Mouse (Mus musculus): Measurements from ENCODE around the gene Arhgap32.

DNA sequence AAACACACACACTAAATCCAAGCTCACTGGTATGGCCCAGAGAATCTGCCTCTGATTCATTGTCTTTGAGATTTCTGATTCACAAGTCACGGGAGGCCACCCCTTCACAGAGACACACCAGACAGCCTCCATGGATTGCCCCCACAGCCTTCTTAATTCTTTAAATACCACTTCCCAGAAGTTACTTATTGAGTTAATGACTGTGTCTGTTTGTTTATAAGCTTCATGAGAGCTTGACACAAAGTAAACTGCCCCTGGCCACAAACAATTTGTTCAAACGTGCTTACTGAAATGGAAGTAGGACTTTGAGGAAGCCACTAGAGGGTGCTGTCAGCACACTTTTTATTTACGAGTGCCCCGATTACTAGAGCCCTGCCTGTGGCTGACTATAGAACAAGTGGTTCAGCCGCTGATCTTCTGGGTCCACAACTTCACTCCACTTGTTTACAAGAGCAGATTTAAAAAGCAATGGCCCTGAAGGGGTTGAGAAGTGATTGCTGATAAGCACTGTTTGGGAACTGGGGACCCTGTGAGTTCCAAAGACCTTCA lies 156.0 kb downstream of the Arhgap32 start:
- TF ChIP-seq CHD1 (IDR thresholded peaks at IDR 0.05; ENCODE audit: low read depth, low read length) (no peak), RAD21 (IDR thresholded peaks at IDR 0.05; ENCODE audit: low read depth, low read length) (peak; percentile 97), CTCF (IDR thresholded peaks at IDR 0.05 in 2 of 3, conservative IDR thresholded peaks at IDR 0.05 in 1 of 3; ENCODE audit: control insufficient read depth in 1 of 3, insufficient read depth in 1 of 3, low read depth in 2 of 3, low read length in 3 of 3, poor library complexity in 1 of 3, severe bottlenecking in 1 of 3) (peak; percentile 55 to 95 (median 61)), ZMIZ1 (IDR thresholded peaks at IDR 0.05; ENCODE audit: low read depth, low read length) (no peak), POLR2AphosphoS2 (IDR thresholded peaks at IDR 0.05; ENCODE audit: low read length) (no peak), GATA1 (IDR thresholded peaks at IDR 0.05; ENCODE audit: low read depth, low read length) (no peak), MAX (IDR thresholded peaks at IDR 0.05; ENCODE audit: low read length) (no peak)
